Mouse (Mus musculus) stomach, postnatal 0 days (tissue): ENCODE measurements around the gene Hdac5. TPM values are rescaled to one million over a fixed set of nuclear protein-coding genes. Genes with fewer than 3 reads are reported as not detected.
A peak's percentile ranks its signal among the peaks of the same experiment; 100 is the strongest.

Source experiments
- ATAC-seq: fragments of 200-750 bp; cut with Nextera tagmentation; 2 replicates; pipeline ENCODE4 v1.8.0; 2017; ENCODE audit not compliant: low FRiP score, low TSS enrichment
- DNase-seq: peaks from one replicate; pipeline ENCODE4 v3.0.0-alpha.2; 2016; ENCODE audit warnings: low spot score
- H3K27ac ChIP-seq: fragments of 300-500 bp; sonication (generic); replicated peaks from 2 replicates; pipeline ENCODE4 v1.5.1; 2014; ENCODE audit warnings: mild to moderate bottlenecking, control low read depth
- H3K27me3 ChIP-seq: fragments of 300-500 bp; sonication (generic); 2 replicates; pipeline ENCODE4 v1.6.1; 2014; ENCODE audit warnings: low read length; ENCODE audit not compliant: control insufficient read depth, insufficient read depth
- H3K36me3 ChIP-seq: fragments of 300-500 bp; sonication (generic); 2 replicates; pipeline ENCODE4 v1.6.1; 2014; ENCODE audit warnings: low read length, mixed read lengths; ENCODE audit not compliant: control insufficient read depth, insufficient read depth
- H3K4me1 ChIP-seq: fragments of 300-500 bp; sonication (generic); replicated peaks from 2 replicates; pipeline ENCODE4 v1.6.1; 2014; ENCODE audit warnings: antibody characterized with exemption; ENCODE audit not compliant: control insufficient read depth, insufficient read depth
- H3K4me2 ChIP-seq: fragments of 300-500 bp; sonication (generic); replicated peaks from 2 replicates; pipeline ENCODE4 v1.6.1; 2014; ENCODE audit warnings: low read depth, mild to moderate bottlenecking, control low read depth, moderate library complexity
- H3K4me3 ChIP-seq: fragments of 300-500 bp; sonication (generic); 2 replicates; pipeline ENCODE4 v1.5.1; 2014; ENCODE audit warnings: low read depth, low read length, control low read depth
- H3K9ac ChIP-seq: fragments of 300-500 bp; sonication (generic); 2 replicates; pipeline ENCODE4 v1.6.1; 2014; ENCODE audit warnings: mild to moderate bottlenecking, low read length, control low read depth, mixed read lengths
- H3K9me3 ChIP-seq: fragments of 300-500 bp; sonication (generic); 2 replicates; pipeline ENCODE4 v1.6.1; 2016; ENCODE audit warnings: low read length; ENCODE audit not compliant: control insufficient read depth
- CTCF ChIP-seq: IDR thresholded peaks from 2 replicates; pipeline ENCODE4 v1.5.1; 2016; ENCODE audit warnings: antibody characterized with exemption, low read depth, mild to moderate bottlenecking, moderate library complexity
- EP300 ChIP-seq: optimal IDR thresholded peaks from 2 replicates; pipeline ENCODE3; 2016; ENCODE audit warnings: antibody characterized with exemption
- WGBS: fragments of 180-500 bp; shearing (Covaris S2); extraction: QIAGEN DNeasy Blood & Tissue Kit; methylation state at CpG from one replicate; pipeline ENCODE4 v1.1.7; 2014; 5-methylcytosine and 5-hydroxymethylcytosine counted together
- polyA plus RNA-seq: library from polyadenylated mRNA; unstranded; fragments of >200 nt; fragmentation: Nextera tagmentation; extraction: Ambion mirVana; gene quantifications from 2 replicates; pipeline ENCODE4 v1.2.1, GENCODE M21; 2015

Gene Hdac5
- polyA plus RNA-seq, 1 experiment from 2014 or later = 33.8 TPM

DNA sequence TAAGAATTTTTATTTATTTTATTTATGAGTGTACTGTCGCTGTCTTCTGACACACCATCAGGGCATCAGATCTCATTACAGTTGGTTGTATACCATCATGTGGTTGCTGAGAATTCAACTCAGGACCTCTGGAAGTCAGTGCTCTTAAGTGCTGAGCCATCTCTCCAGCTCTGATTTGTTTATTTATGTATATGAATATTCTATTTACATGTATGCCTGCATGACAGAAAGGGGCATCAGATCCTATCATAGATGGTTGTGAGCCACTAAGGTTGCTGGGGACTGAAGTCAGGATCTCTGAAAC, 73.2 kb downstream of the Hdac5 start:
- H3K9ac ChIP-seq = no peak overlapping the region
- H3K27ac ChIP-seq = no peak overlapping the region
- no peak for TF ChIP-seq CTCF
- no peak for TF ChIP-seq EP300
- ATAC-seq (0 out of 2 replicates have a peak, but pooled peaks have one; percentile 0), DNase-seq (no peak)
- 9% methylated on average over 1 of the region's 1 CpGs for WGBS
- no peaks in the 10 kb centered on the region for H3K27me3 ChIP-seq
- 0 out of 2 replicates have a peak, but pooled peaks cover 2% of the 10 kb centered on the region for H3K36me3 ChIP-seq
- H3K4me2 ChIP-seq = peak overlapping the region; percentile 92; the same call in 1 of the 2 replicates
- peak overlapping the region; percentile 68; the same call in 1 of the 2 replicates for H3K4me3 ChIP-seq
- no peaks in the 10 kb centered on the region for H3K4me1 ChIP-seq
- H3K9me3 ChIP-seq = no peaks in the 10 kb centered on the region

DNA sequence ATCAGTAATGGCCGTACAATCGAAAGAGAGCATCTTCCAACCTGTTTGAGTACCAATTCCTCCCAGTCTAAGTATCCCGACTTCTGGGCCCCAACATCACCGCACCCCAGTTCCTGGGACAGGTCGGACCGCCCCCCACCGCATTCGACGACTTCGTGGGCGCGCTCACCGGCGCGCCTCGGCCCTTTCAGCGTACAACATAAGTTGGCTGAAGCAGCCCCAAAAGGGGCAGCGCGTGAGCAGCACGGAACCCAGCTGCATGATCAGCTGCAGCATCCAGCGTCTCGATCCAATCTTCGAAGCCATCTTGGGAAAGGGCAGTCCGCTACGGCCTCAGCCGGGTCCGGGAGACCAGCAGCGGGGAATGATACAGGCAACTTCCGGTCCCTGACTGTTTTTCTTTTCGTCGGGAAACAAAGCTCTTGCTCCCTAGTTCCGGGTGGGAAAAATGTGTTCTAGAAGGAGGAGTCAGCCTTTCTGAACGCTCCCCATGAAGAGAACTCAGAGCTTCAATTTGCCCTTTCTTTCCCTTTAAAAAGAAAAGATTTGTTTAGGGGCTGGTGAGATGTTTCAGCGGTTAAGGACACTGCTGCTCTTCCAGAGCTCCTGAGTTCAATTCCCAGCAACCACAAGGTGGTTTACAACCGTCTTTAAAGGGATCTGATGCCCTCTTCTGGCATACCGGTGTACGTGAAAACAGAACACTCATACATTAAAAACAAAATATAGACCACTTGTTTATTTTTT, 73.8 kb downstream of the Hdac5 start, which contains the start of gene Tmem101:
Gene Tmem101, minus strand, starts transcription at position 366 of the 747 bp plus-strand sequence.
- Histone ChIP-seq H3K4me1 (no peaks in the 10 kb centered on the region), H3K27ac (peak within 1 kb of the TSS; percentile 67), H3K9me3 (no peaks in the 10 kb centered on the region), H3K4me3 (peak within 1 kb of the TSS; percentile 68), H3K4me2 (peak within 1 kb of the TSS; percentile 92), H3K27me3 (no peaks in the 10 kb centered on the region), H3K9ac (peak within 1 kb of the TSS; percentile 71), H3K36me3 (0 out of 2 replicates have a peak, but pooled peaks cover 2% of the 10 kb centered on the region)
- peak; percentile 87 for ATAC-seq
- under 1% methylated on average over 37 of the region's 37 CpGs for WGBS
- peak; percentile 91 for DNase-seq
- TF ChIP-seq CTCF = peak; percentile 63
- no peak for TF ChIP-seq EP300

DNA sequence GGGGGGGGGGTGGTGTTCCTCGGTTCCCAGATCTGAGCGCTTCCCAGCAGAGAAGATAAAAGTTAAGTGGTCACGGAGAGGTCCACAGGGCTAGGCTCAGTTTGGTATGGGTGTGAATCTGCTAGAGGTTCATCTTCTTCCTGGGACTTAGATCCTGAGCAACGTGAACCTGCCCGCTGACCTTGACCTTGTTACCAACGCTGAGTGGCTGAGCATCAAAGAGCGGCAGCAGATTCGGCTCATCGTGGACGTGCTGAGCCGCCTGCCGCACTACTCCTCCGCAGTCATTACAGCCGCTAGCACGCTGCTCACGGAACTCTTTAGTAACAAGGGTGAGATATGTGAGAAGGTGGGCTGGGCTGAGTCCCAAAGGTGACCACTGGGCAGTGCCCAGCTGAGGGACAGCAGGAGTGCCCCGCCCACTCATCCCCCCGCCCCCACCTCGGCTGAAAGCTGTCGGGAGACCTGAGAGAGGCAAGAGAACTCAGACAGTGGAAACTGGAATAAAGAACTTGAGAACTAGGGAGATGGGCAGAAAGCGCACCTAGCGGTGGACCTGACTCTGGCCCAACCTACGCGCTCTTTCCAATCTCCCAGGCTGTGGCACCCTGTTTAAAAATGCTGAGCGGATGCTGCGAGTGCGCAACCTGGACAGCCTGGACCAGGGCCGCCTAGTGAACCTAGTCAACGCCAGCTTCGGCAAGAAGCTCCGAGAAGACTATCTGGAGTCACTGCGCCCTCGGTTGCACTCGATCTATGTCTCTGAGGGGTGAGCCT, 82.6 kb downstream of the Hdac5 start:
- no peak overlapping the region for H3K9ac ChIP-seq

DNA sequence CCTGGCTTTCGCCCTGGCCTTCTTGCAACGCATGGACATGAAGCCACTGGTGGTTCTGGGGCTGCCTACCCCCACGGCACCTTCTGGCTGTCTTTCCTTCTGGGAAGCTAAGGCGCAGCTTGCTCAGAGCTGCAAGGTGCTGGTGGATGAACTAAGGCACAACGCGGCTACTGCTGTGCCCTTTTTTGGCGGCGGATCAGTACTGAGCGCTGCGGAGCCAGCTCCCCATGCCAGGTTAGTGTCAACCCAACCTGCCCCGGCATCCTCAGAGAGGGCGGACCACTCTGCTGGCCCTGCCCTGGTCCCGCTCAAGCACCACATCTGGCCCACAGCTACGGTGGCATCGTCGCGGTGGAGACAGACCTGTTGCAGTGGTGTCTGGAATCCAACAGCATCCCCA, 83.4 kb downstream of the Hdac5 start:
- no peak overlapping the region for H3K4me2 ChIP-seq
- H3K27me3 ChIP-seq = peaks cover 24% of the 10 kb centered on the region
- no peak overlapping the region for H3K9ac ChIP-seq
- DNase-seq (no peak), ATAC-seq (no peak)
- H3K9me3 ChIP-seq = no peaks in the 10 kb centered on the region
- no peak overlapping the region for H3K27ac ChIP-seq
- H3K36me3 ChIP-seq = no peaks in the 10 kb centered on the region
- TF ChIP-seq CTCF (no peak), EP300 (no peak)
- H3K4me3 ChIP-seq = no peak overlapping the region
- no peaks in the 10 kb centered on the region for H3K4me1 ChIP-seq
- WGBS = 16% methylated on average over 17 of the region's 17 CpGs

More for the DNA sequence above, 82.6 kb downstream of the Hdac5 start:
- H3K9me3 ChIP-seq = no peaks in the 10 kb centered on the region
- H3K27me3 ChIP-seq = peaks cover 24% of the 10 kb centered on the region
- H3K4me3 ChIP-seq = no peak overlapping the region
- WGBS = 15% methylated on average over 34 of the region's 34 CpGs
- TF ChIP-seq CTCF (peak; percentile 25; the same call in 1 of the 2 replicates), EP300 (no peak)
- H3K36me3 ChIP-seq = no peaks in the 10 kb centered on the region
- DNase-seq (no peak), ATAC-seq (no peak)
- H3K27ac ChIP-seq = no peak overlapping the region
- no peak overlapping the region for H3K4me2 ChIP-seq
- no peaks in the 10 kb centered on the region for H3K4me1 ChIP-seq

DNA sequence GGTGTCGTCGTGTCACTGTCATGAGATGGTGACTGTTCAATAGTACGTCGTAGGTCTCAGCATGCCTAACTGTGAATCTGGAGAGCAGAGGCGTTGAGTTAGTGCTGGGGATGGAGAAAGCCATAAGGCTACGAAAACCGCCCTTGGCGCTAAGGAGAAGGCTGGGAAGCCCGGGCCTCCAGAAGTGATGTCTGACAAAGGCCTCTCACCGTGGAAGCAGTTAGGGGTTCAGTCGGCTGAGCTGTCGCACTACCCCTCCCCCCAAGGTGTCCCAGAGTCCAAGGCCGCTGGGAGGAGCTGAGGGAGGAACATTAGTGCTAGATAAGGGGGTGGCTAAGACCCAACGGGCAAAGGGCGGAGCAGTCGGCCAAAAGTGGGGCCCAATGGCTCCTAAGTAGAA, 84.0 kb downstream of the Hdac5 start:
- no peak for TF ChIP-seq EP300
- no peak for TF ChIP-seq CTCF
- DNase-seq (no peak), ATAC-seq (0 out of 2 replicates have a peak, but pooled peaks have one; percentile 16)
- Histone ChIP-seq H3K27ac (no peak overlapping the region), H3K4me1 (no peaks in the 10 kb centered on the region), H3K9me3 (no peaks in the 10 kb centered on the region), H3K36me3 (no peaks in the 10 kb centered on the region), H3K4me3 (no peak overlapping the region), H3K9ac (no peak overlapping the region), H3K4me2 (peak overlapping the region; percentile 14; the same call in 1 of the 2 replicates), H3K27me3 (peaks cover 24% of the 10 kb centered on the region)
- 9% methylated on average over 16 of the region's 16 CpGs for WGBS
